Mouse (Mus musculus): ENCODE measurements around the gene Tet3.

DNA sequence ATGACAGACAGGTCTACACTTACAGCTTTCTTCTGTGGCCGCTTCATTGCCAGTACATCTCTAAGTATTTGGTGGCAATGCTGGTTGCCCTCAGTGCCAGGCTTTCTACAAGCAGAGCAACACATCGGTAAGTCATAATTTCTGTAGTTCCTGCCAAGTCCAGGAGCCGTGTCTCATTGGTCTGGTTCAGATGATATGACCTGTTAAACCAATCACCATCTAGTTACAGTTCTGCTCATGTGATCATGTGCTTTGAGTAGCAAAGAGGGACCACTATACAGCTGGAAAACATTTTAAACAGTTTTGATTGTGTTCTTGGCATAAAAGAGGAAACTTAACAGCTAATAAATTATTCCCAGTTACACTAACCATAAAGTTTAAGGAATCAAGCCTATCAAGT is 111.0 kb downstream of the Tet3 start:
- TF ChIP-seq CTCF (IDR thresholded peaks at IDR 0.05; ENCODE audit: insufficient read depth, low read depth, low read length) = no peak
- TF ChIP-seq POLR2A (IDR thresholded peaks at IDR 0.05; ENCODE audit: insufficient read depth, low read depth, low read length) = no peak
